Mouse (Mus musculus): ENCODE measurements around the gene Gm9936. TPM values are rescaled to one million over a fixed set of nuclear protein-coding genes. Genes with fewer than 3 reads are reported as not detected.

Gm9936 gene
- polyA plus RNA-seq (2015; fragmentation: Nextera tagmentation; extraction: Ambion mirVana): 0.10 TPM in 2 replicates

GRCm38 (mm10) chr5:114858582-114858981 is at the start of gene Gm9936:
Gene Gm9936 (minus strand): TSS chr5:114858682.
- H3K4me3 ChIP-seq (ENCODE audit: low read length): peak within 1 kb of the TSS; percentile 23; the same call in 1 of the 2 replicates
- no peak within 1 kb of the TSS for H3K27ac ChIP-seq (ENCODE audit: low read length)
- no peaks in the 10 kb centered on the region for H3K36me3 ChIP-seq (ENCODE audit: control insufficient read depth, insufficient read depth, low read length)
- H3K4me2 ChIP-seq (ENCODE audit: low read depth, low read length): peak within 1 kb of the TSS; percentile 32
- 0 out of 2 replicates have a peak within 1 kb of the TSS, but pooled peaks have one; percentile 25 for H3K9ac ChIP-seq (ENCODE audit: low read depth, low read length)
- no peak for ATAC-seq
- peaks cover 4% of the 10 kb centered on the region; the same call in 1 of the 2 replicates for H3K4me1 ChIP-seq (ENCODE audit: control insufficient read depth, insufficient read depth, low read length)
- peaks cover 4% of the 10 kb centered on the region; the same call in 1 of the 2 replicates for H3K27me3 ChIP-seq (replicated peaks; ENCODE audit: control insufficient read depth, insufficient read depth, low read length)
- WGBS: 80% methylated on average over 12 of the region's 12 CpGs
- H3K9me3 ChIP-seq (ENCODE audit: control insufficient read depth, low read length): no peaks in the 10 kb centered on the region

- H3K36me3 ChIP-seq (ENCODE audit: control insufficient read depth, insufficient read depth, low read length): no peaks in the 10 kb centered on the region
- ATAC-seq: no peak
Observed at GRCm38 (mm10) chr5:114902413-114902812, 43.9 kb upstream of the Gm9936 start.

GRCm38 (mm10) chr5:114898857-114899256 is 40.4 kb upstream of the Gm9936 start:
- H3K27me3 ChIP-seq (replicated peaks; ENCODE audit: control insufficient read depth, insufficient read depth, low read length): no peaks in the 10 kb centered on the region
- WGBS: 70% methylated on average over 7 of the region's 7 CpGs
- H3K36me3 ChIP-seq (ENCODE audit: control insufficient read depth, insufficient read depth, low read length): no peaks in the 10 kb centered on the region
- H3K27ac ChIP-seq (ENCODE audit: low read length): no peak overlapping the region
- no peak overlapping the region for H3K9ac ChIP-seq (ENCODE audit: low read depth, low read length)
- no peaks in the 10 kb centered on the region for H3K9me3 ChIP-seq (ENCODE audit: control insufficient read depth, low read length)
- H3K4me3 ChIP-seq (ENCODE audit: low read length): no peak overlapping the region
- no peak for ATAC-seq
- peaks cover 7% of the 10 kb centered on the region; the same call in 1 of the 2 replicates for H3K4me1 ChIP-seq (ENCODE audit: control insufficient read depth, insufficient read depth, low read length)
- H3K4me2 ChIP-seq (ENCODE audit: low read depth, low read length): no peak overlapping the region

More at GRCm38 (mm10) chr5:114902413-114902812, 43.9 kb upstream of the Gm9936 start:
- H3K4me3 ChIP-seq (ENCODE audit: low read length): no peak overlapping the region
- peaks cover 5% of the 10 kb centered on the region; the same call in 1 of the 2 replicates for H3K4me1 ChIP-seq (ENCODE audit: control insufficient read depth, insufficient read depth, low read length)
- no peaks in the 10 kb centered on the region for H3K27me3 ChIP-seq (replicated peaks; ENCODE audit: control insufficient read depth, insufficient read depth, low read length)
- no peak overlapping the region for H3K27ac ChIP-seq (ENCODE audit: low read length)
- peaks cover 6% of the 10 kb centered on the region for H3K9me3 ChIP-seq (ENCODE audit: control insufficient read depth, low read length)
- 39% methylated on average over 1 of the region's 1 CpGs for WGBS
- no peak overlapping the region for H3K9ac ChIP-seq (ENCODE audit: low read depth, low read length)
- H3K4me2 ChIP-seq (ENCODE audit: low read depth, low read length): no peak overlapping the region

- Histone ChIP-seq H3K36me3 (ENCODE audit: control insufficient read depth, insufficient read depth, low read length) (no peaks in the 10 kb centered on the region), H3K4me1 (ENCODE audit: control insufficient read depth, insufficient read depth, low read length) (peaks cover 7% of the 10 kb centered on the region; the same call in 1 of the 2 replicates), H3K9ac (ENCODE audit: low read depth, low read length) (peak overlapping the region; percentile 52), H3K27ac (ENCODE audit: low read length) (no peak overlapping the region), H3K4me2 (ENCODE audit: low read depth, low read length) (peak overlapping the region; percentile 48), H3K4me3 (ENCODE audit: low read length) (peak overlapping the region; percentile 37), H3K27me3 (replicated peaks; ENCODE audit: control insufficient read depth, insufficient read depth, low read length) (no peaks in the 10 kb centered on the region), H3K9me3 (ENCODE audit: control insufficient read depth, low read length) (no peaks in the 10 kb centered on the region)
- ATAC-seq: peak; percentile 62; the same call in 1 of the 2 replicates
- WGBS: 12% methylated on average over 7 of the region's 7 CpGs
Observed at GRCm38 (mm10) chr5:114897374-114897793, 38.9 kb upstream of the Gm9936 start.

- ATAC-seq: no peak
Observed at GRCm38 (mm10) chr5:114896688-114897373, 38.3 kb upstream of the Gm9936 start, which contains the start of gene Oasl2. Gene Oasl2 (plus strand): TSS chr5:114896936.

GRCm38 (mm10) chr5:114895542-114895941 is 37.1 kb upstream of the Gm9936 start:
- Histone ChIP-seq H3K36me3 (ENCODE audit: control insufficient read depth, insufficient read depth, low read length) (no peaks in the 10 kb centered on the region), H3K4me2 (ENCODE audit: low read depth, low read length) (no peak overlapping the region), H3K9me3 (ENCODE audit: control insufficient read depth, low read length) (no peaks in the 10 kb centered on the region), H3K4me3 (ENCODE audit: low read length) (no peak overlapping the region), H3K27me3 (replicated peaks; ENCODE audit: control insufficient read depth, insufficient read depth, low read length) (no peaks in the 10 kb centered on the region), H3K4me1 (ENCODE audit: control insufficient read depth, insufficient read depth, low read length) (peaks cover 7% of the 10 kb centered on the region; the same call in 1 of the 2 replicates), H3K9ac (ENCODE audit: low read depth, low read length) (no peak overlapping the region), H3K27ac (ENCODE audit: low read length) (no peak overlapping the region)
- no peak for ATAC-seq
- WGBS: 67% methylated on average over 4 of the region's 4 CpGs

More at GRCm38 (mm10) chr5:114896688-114897373, 38.3 kb upstream of the Gm9936 start, which contains the start of gene Oasl2:
- Histone ChIP-seq H3K27me3 (replicated peaks; ENCODE audit: control insufficient read depth, insufficient read depth, low read length) (no peaks in the 10 kb centered on the region), H3K4me3 (ENCODE audit: low read length) (peak within 1 kb of the TSS; percentile 37), H3K4me1 (ENCODE audit: control insufficient read depth, insufficient read depth, low read length) (peaks cover 7% of the 10 kb centered on the region; the same call in 1 of the 2 replicates), H3K9ac (ENCODE audit: low read depth, low read length) (peak within 1 kb of the TSS; percentile 52), H3K27ac (ENCODE audit: low read length) (no peak within 1 kb of the TSS), H3K36me3 (ENCODE audit: control insufficient read depth, insufficient read depth, low read length) (no peaks in the 10 kb centered on the region), H3K4me2 (ENCODE audit: low read depth, low read length) (peak within 1 kb of the TSS; percentile 48), H3K9me3 (ENCODE audit: control insufficient read depth, low read length) (no peaks in the 10 kb centered on the region)
- WGBS: 59% methylated on average over 13 of the region's 13 CpGs

GRCm38 (mm10) chr5:114888995-114889394 is 30.5 kb upstream of the Gm9936 start:
- H3K4me1 ChIP-seq (ENCODE audit: control insufficient read depth, insufficient read depth, low read length): no peaks in the 10 kb centered on the region
- no peak overlapping the region for H3K4me3 ChIP-seq (ENCODE audit: low read length)
- H3K36me3 ChIP-seq (ENCODE audit: control insufficient read depth, insufficient read depth, low read length): no peaks in the 10 kb centered on the region
- no peak overlapping the region for H3K9ac ChIP-seq (ENCODE audit: low read depth, low read length)
- 77% methylated on average over 2 of the region's 2 CpGs for WGBS
- H3K9me3 ChIP-seq (ENCODE audit: control insufficient read depth, low read length): no peaks in the 10 kb centered on the region
- no peak overlapping the region for H3K4me2 ChIP-seq (ENCODE audit: low read depth, low read length)
- H3K27me3 ChIP-seq (replicated peaks; ENCODE audit: control insufficient read depth, insufficient read depth, low read length): no peaks in the 10 kb centered on the region
- H3K27ac ChIP-seq (ENCODE audit: low read length): no peak overlapping the region
- no peak for ATAC-seq

GRCm38 (mm10) chr5:114886801-114887200 is 28.3 kb upstream of the Gm9936 start:
- H3K27me3 ChIP-seq (replicated peaks; ENCODE audit: control insufficient read depth, insufficient read depth, low read length): no peaks in the 10 kb centered on the region
- no peak overlapping the region for H3K27ac ChIP-seq (ENCODE audit: low read length)
- no peak overlapping the region for H3K9ac ChIP-seq (ENCODE audit: low read depth, low read length)
- no peaks in the 10 kb centered on the region for H3K9me3 ChIP-seq (ENCODE audit: control insufficient read depth, low read length)
- no peaks in the 10 kb centered on the region for H3K4me1 ChIP-seq (ENCODE audit: control insufficient read depth, insufficient read depth, low read length)
- H3K4me2 ChIP-seq (ENCODE audit: low read depth, low read length): no peak overlapping the region
- ATAC-seq: no peak
- WGBS: 79% methylated on average over 6 of the region's 6 CpGs
- no peak overlapping the region for H3K4me3 ChIP-seq (ENCODE audit: low read length)
- no peaks in the 10 kb centered on the region for H3K36me3 ChIP-seq (ENCODE audit: control insufficient read depth, insufficient read depth, low read length)

GRCm38 (mm10) chr5:114883022-114883421 is 24.5 kb upstream of the Gm9936 start:
- WGBS: 87% methylated on average over 11 of the region's 11 CpGs
- ATAC-seq: no peak

More at GRCm38 (mm10) chr5:114883022-114883421, 24.5 kb upstream of the Gm9936 start:
- Histone ChIP-seq H3K4me1 (ENCODE audit: control insufficient read depth, insufficient read depth, low read length) (no peaks in the 10 kb centered on the region), H3K36me3 (ENCODE audit: control insufficient read depth, insufficient read depth, low read length) (no peaks in the 10 kb centered on the region), H3K9me3 (ENCODE audit: control insufficient read depth, low read length) (no peaks in the 10 kb centered on the region), H3K4me3 (ENCODE audit: low read length) (no peak overlapping the region), H3K27me3 (replicated peaks; ENCODE audit: control insufficient read depth, insufficient read depth, low read length) (no peaks in the 10 kb centered on the region), H3K4me2 (ENCODE audit: low read depth, low read length) (no peak overlapping the region), H3K27ac (ENCODE audit: low read length) (no peak overlapping the region), H3K9ac (ENCODE audit: low read depth, low read length) (no peak overlapping the region)

All from intestine, embryonic 16.5 days (tissue).